Mouse (Mus musculus) hindbrain, embryonic 13.5 days (tissue): ENCODE measurements around the gene Polq. TPM values are rescaled to one million over a fixed set of nuclear protein-coding genes. Genes with fewer than 3 reads are reported as not detected.
"Not testable (repeated sequence)": the region's sequence is repeated elsewhere in the genome, so short reads cannot be mapped to it uniquely, and the experiment has no call there.

ENCODE experiments used
- ATAC-seq: fragments of 200-750 bp; cut with Nextera tagmentation; 2 replicates; pipeline ENCODE4 v1.8.0; 2017; ENCODE audit warnings: moderate TSS enrichment; ENCODE audit not compliant: low FRiP score
- H3K27ac ChIP-seq: fragments of 300-500 bp; sonication (generic); 2 replicates; pipeline ENCODE4 v1.5.1; 2015; ENCODE audit warnings: inconsistent platforms, mild to moderate bottlenecking, moderate library complexity
- H3K27me3 ChIP-seq: fragments of 300-500 bp; sonication (generic); 2 replicates; pipeline ENCODE4 v1.6.1; 2015; ENCODE audit warnings: mild to moderate bottlenecking, inconsistent platforms
- H3K36me3 ChIP-seq: fragments of 300-500 bp; sonication (generic); 2 replicates; pipeline ENCODE4 v1.6.1; 2015; ENCODE audit warnings: mild to moderate bottlenecking, inconsistent platforms
- H3K4me1 ChIP-seq: fragments of 300-500 bp; sonication (generic); replicated peaks from 2 replicates; pipeline ENCODE4 v1.6.1; 2015; ENCODE audit warnings: inconsistent platforms
- H3K4me2 ChIP-seq: fragments of 300-500 bp; sonication (generic); 2 replicates; pipeline ENCODE4 v1.6.1; 2015; ENCODE audit warnings: inconsistent platforms, mild to moderate bottlenecking, moderate library complexity
- H3K4me3 ChIP-seq: fragments of 300-500 bp; sonication (generic); 2 replicates; pipeline ENCODE4 v1.5.1; 2015; ENCODE audit warnings: mild to moderate bottlenecking, inconsistent platforms
- H3K9ac ChIP-seq: fragments of 300-500 bp; sonication (generic); 2 replicates; pipeline ENCODE4 v1.6.1; 2015; ENCODE audit warnings: mild to moderate bottlenecking, inconsistent platforms
- H3K9me3 ChIP-seq: fragments of 300-500 bp; sonication (generic); 2 replicates; pipeline ENCODE4 v1.6.1; 2016; ENCODE audit warnings: inconsistent platforms
- WGBS: fragments of 180-500 bp; shearing (Covaris S2); methylation state at CpG from one replicate; pipeline ENCODE4 v1.1.7; 2015; 5-methylcytosine and 5-hydroxymethylcytosine counted together
- polyA plus RNA-seq: library from polyadenylated mRNA; unstranded; fragments of >200 nt; fragmentation: Nextera tagmentation; extraction: Ambion mirVana; gene quantifications from 2 replicates; pipeline ENCODE4 v1.2.1, GENCODE M21; 2015

Polq gene
- polyA plus RNA-seq, 1 experiment from 2014 or later: 3.1 TPM

DNA sequence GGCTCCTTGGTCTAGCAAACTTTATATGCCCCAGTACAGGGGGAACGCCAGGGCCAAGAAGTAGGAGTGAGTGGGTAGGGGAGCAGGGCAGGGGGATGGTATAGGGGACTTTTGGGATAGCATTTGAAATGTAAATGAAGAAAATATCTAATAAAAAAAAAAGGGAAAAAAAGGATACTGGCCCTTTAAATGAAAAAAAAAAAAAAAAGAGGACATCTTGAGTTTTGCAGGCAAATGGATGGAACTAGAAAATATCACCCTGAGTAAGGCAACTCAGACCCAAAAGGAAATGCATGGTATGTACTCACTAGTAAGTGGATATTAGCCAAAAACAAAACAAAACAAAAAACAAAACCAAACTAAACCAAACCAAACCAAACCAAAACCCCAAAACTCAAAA, 113.6 kb downstream of the Polq start:
- not testable (repeated sequence) for H3K27me3 ChIP-seq, H3K36me3 ChIP-seq, H3K9me3 ChIP-seq, H3K27ac ChIP-seq, H3K4me3 ChIP-seq, H3K4me1 ChIP-seq, ATAC-seq, H3K9ac ChIP-seq, H3K4me2 ChIP-seq
- 86% methylated on average over 1 of the region's 1 CpGs for WGBS

Other genes with a start within 250 kb of the Polq start
- 10.7 and 11.8 TPM in 2 replicates for gene Slc15a2, start 226.8 kb upstream of the Polq start, polyA plus RNA-seq
- gene Iqcb1, start 183.4 kb upstream of the Polq start, polyA plus RNA-seq: 68.8 and 69.8 TPM in 2 replicates
- 0.36 and 0.52 TPM in 2 replicates for gene Eaf2, start 136.8 kb upstream of the Polq start, polyA plus RNA-seq
- gene Golgb1, start 136.6 kb upstream of the Polq start, polyA plus RNA-seq: 93.7 and 95.3 TPM in 2 replicates
- 2.2 and 2.6 TPM in 2 replicates for gene Hcls1, start 76.8 kb upstream of the Polq start, polyA plus RNA-seq
- gene Fbxo40, start 21.3 kb upstream of the Polq start, polyA plus RNA-seq: not detected in 2 replicates